Mouse (Mus musculus) testis, adult 2 months (tissue): ENCODE data around the gene Lin7a. TPM values are rescaled to one million over a fixed set of nuclear protein-coding genes. Genes with fewer than 3 reads are reported as not detected.

Source experiments
- H3K27ac ChIP-seq: fragments of 200-500 bp; 2 replicates; pipeline ENCODE4 v1.5.1; 2012; ENCODE audit warnings: low read depth, low read length; ENCODE audit not compliant: control insufficient read depth, insufficient read depth
- H3K27me3 ChIP-seq: fragments of 200-500 bp; 2 replicates; pipeline ENCODE4 v1.6.1; 2012; ENCODE audit warnings: mild to moderate bottlenecking, low read length, moderate library complexity; ENCODE audit not compliant: control insufficient read depth, insufficient read depth
- H3K36me3 ChIP-seq: fragments of 200-500 bp; 2 replicates; pipeline ENCODE4 v1.6.1; 2012; ENCODE audit warnings: mild to moderate bottlenecking, low read length; ENCODE audit not compliant: control insufficient read depth, insufficient read depth
- H3K4me1 ChIP-seq: fragments of 200-500 bp; 2 replicates; pipeline ENCODE4 v1.6.1; 2012; ENCODE audit warnings: low read length; ENCODE audit not compliant: control insufficient read depth, insufficient read depth
- H3K4me3 ChIP-seq: fragments of 200-500 bp; 2 replicates; pipeline ENCODE4 v1.5.1; 2012; ENCODE audit warnings: low read depth, mild to moderate bottlenecking, low read length, moderate library complexity, mixed read lengths; ENCODE audit not compliant: control insufficient read depth
- CTCF ChIP-seq: fragments of 200-500 bp; IDR thresholded peaks from 2 replicates; pipeline ENCODE4 v1.5.1; 2012; ENCODE audit warnings: low read depth, mild to moderate bottlenecking, inconsistent platforms, low read length, moderate library complexity; ENCODE audit not compliant: control insufficient read depth, insufficient read depth, insufficient replicate concordance
- POLR2A ChIP-seq: fragments of 200-500 bp; IDR thresholded peaks from 2 replicates; pipeline ENCODE4 v1.6.1; 2012; ENCODE audit warnings: low read depth, mild to moderate bottlenecking, inconsistent platforms, low read length, moderate library complexity; ENCODE audit not compliant: control insufficient read depth
- polyA plus RNA-seq: library from polyadenylated mRNA; depleted of rRNA; stranded (reverse); fragments of >200 nt; gene quantifications from 2 replicates; pipeline ENCODE4 v1.2.3, GENCODE M21; 2012; rRNA removed

Lin7a gene
- polyA plus RNA-seq, 1 experiment = 67.4 TPM

GRCm38 (mm10) chr10:107436967-107437366, 165.5 kb downstream of the Lin7a start:
- H3K27me3 ChIP-seq = no peaks in the 10 kb centered on the region
- no peak overlapping the region for H3K27ac ChIP-seq
- no peaks in the 10 kb centered on the region for H3K4me1 ChIP-seq
- TF ChIP-seq POLR2A = no peak
- no peak for TF ChIP-seq CTCF
- H3K4me3 ChIP-seq = no peak overlapping the region
- H3K36me3 ChIP-seq = no peaks in the 10 kb centered on the region

GRCm38 (mm10) chr10:107442781-107443180, 171.3 kb downstream of the Lin7a start:
- Histone ChIP-seq H3K27me3 (no peaks in the 10 kb centered on the region), H3K36me3 (no peaks in the 10 kb centered on the region), H3K27ac (no peak overlapping the region), H3K4me3 (no peak overlapping the region), H3K4me1 (no peaks in the 10 kb centered on the region)
- TF ChIP-seq CTCF = no peak
- TF ChIP-seq POLR2A = no peak

GRCm38 (mm10) chr10:107449496-107450330, 178.2 kb downstream of the Lin7a start:
- no peak for TF ChIP-seq CTCF
- TF ChIP-seq POLR2A = no peak
- Histone ChIP-seq H3K36me3 (no peaks in the 10 kb centered on the region), H3K27me3 (no peaks in the 10 kb centered on the region), H3K4me3 (no peak overlapping the region), H3K27ac (no peak overlapping the region), H3K4me1 (no peaks in the 10 kb centered on the region)

- no peaks in the 10 kb centered on the region for H3K27me3 ChIP-seq
Observed at GRCm38 (mm10) chr10:107467819-107468218, 196.3 kb downstream of the Lin7a start.

More at GRCm38 (mm10) chr10:107467819-107468218, 196.3 kb downstream of the Lin7a start:
- no peak overlapping the region for H3K4me3 ChIP-seq
- H3K4me1 ChIP-seq = no peaks in the 10 kb centered on the region
- no peak overlapping the region for H3K27ac ChIP-seq
- H3K36me3 ChIP-seq = no peaks in the 10 kb centered on the region
- TF ChIP-seq POLR2A (no peak), CTCF (no peak)

Other genes starting within 250 kb of the Lin7a start
- 0.71 and 1.3 TPM in 2 replicates for gene Acss3, start 148.0 kb upstream of the Lin7a start, polyA plus RNA-seq
- gene Myf5, start 214.4 kb downstream of the Lin7a start, polyA plus RNA-seq = not detected in 2 replicates
- 0.82 and 0.99 TPM in 2 replicates for gene Myf6, start 223.1 kb downstream of the Lin7a start, polyA plus RNA-seq